Mouse (Mus musculus) MEL (cell line): Measurements from ENCODE around the gene Fgfr3. TPM values are rescaled to one million over a fixed set of nuclear protein-coding genes. Genes with fewer than 3 reads are reported as not detected.

Experiments
- DNase-seq: peaks from one replicate; pipeline ENCODE4 v3.0.0; 2011; ENCODE audit warnings: low read depth, low spot score
- H3K27ac ChIP-seq: 2 replicates; pipeline ENCODE4 v1.5.1; 2012; ENCODE audit warnings: low read depth, mild to moderate bottlenecking, control low read depth, low read length, moderate library complexity; ENCODE audit not compliant: control insufficient read depth
- H3K27me3 ChIP-seq, 2 experiments: fragments of 150-350 bp in 1 of 2; sonication (generic) in 1 of 2; 2 replicates each; pipeline ENCODE4 v1.6.1; 2012; ENCODE audit warnings: low read length in 2 of 2, mild to moderate bottlenecking in 2 of 2, improper control_type of control experiment in 1 of 2, moderate library complexity in 1 of 2; ENCODE audit not compliant: insufficient read depth in 2 of 2, control insufficient read depth in 1 of 2
- H3K36me3 ChIP-seq, 2 experiments: 2 replicates each; pipeline ENCODE4 v1.6.1; 2012 to 2014; ENCODE audit warnings: low read length in 2 of 2, improper control_type of control experiment in 1 of 2, inconsistent platforms in 1 of 2, mild to moderate bottlenecking in 1 of 2; ENCODE audit not compliant: insufficient read depth in 2 of 2, control insufficient read depth in 1 of 2
- H3K4me1 ChIP-seq, 2 experiments: fragments of 150-350 bp in 1 of 2; sonication (generic) in 1 of 2; 2 replicates each; pipeline ENCODE4 v1.6.1; 2012; ENCODE audit warnings: low read length in 2 of 2, improper control_type of control experiment in 1 of 2, mild to moderate bottlenecking in 1 of 2; ENCODE audit not compliant: insufficient read depth in 2 of 2, control insufficient read depth in 1 of 2
- H3K4me3 ChIP-seq, 2 experiments: fragments of 150-350 bp in 1 of 2; sonication (generic) in 1 of 2; 2 replicates each; pipeline ENCODE4 v1.5.1; 2012; ENCODE audit warnings: low read depth in 2 of 2, low read length in 2 of 2, mild to moderate bottlenecking in 2 of 2, moderate library complexity in 2 of 2, control low read depth in 1 of 2, improper control_type of control experiment in 1 of 2; ENCODE audit not compliant: control insufficient read depth in 1 of 2, insufficient read depth in 1 of 2
- H3K79me2 ChIP-seq: 2 replicates; pipeline ENCODE4 v1.6.1; 2012; ENCODE audit warnings: mild to moderate bottlenecking, low read length, moderate library complexity; ENCODE audit not compliant: control insufficient read depth, poor library complexity, insufficient read depth
- H3K9ac ChIP-seq: 2 replicates; pipeline ENCODE4 v1.6.1; 2012; ENCODE audit warnings: low read depth, mild to moderate bottlenecking, control low read depth, low read length, moderate library complexity; ENCODE audit not compliant: control insufficient read depth, poor library complexity, severe bottlenecking
- H3K9me3 ChIP-seq: fragments of 150-350 bp; sonication (generic); replicated peaks from 2 replicates; pipeline ENCODE4 v1.6.1; 2012; ENCODE audit warnings: mild to moderate bottlenecking, low read length, improper control_type of control experiment, moderate library complexity; ENCODE audit not compliant: insufficient read depth
- BHLHE40 ChIP-seq: IDR thresholded peaks from 2 replicates; pipeline ENCODE4 v1.6.1; 2012; ENCODE audit warnings: low read depth, mild to moderate bottlenecking, inconsistent platforms, low read length, improper control_type of control experiment, borderline replicate concordance
- CTCF ChIP-seq, 3 experiments: IDR thresholded peaks in 2 of 3; conservative IDR thresholded peaks in 1 of 3; 2 replicates each; pipeline ENCODE4 v1.5.1; 2011 to 2012; ENCODE audit warnings: low read length in 3 of 3, low read depth in 2 of 3, mild to moderate bottlenecking in 2 of 3, improper control_type of control experiment in 1 of 3, inconsistent platforms in 1 of 3, mixed read lengths in 1 of 3, moderate library complexity in 1 of 3; ENCODE audit not compliant: control insufficient read depth in 1 of 3, insufficient read depth in 1 of 3, poor library complexity in 1 of 3, severe bottlenecking in 1 of 3
- EP300 ChIP-seq, 2 experiments: IDR thresholded peaks; 2 replicates each; pipeline ENCODE4 v1.6.1; 2011; ENCODE audit warnings: improper control_type of control experiment in 2 of 2, low read length in 2 of 2, low read depth in 1 of 2, mild to moderate bottlenecking in 1 of 2
- GABPA ChIP-seq: IDR thresholded peaks from 2 replicates; pipeline ENCODE4 v1.6.1; 2012; ENCODE audit warnings: low read depth, mild to moderate bottlenecking, inconsistent platforms, low read length, improper control_type of control experiment, moderate library complexity
- MAFK ChIP-seq: IDR thresholded peaks from 2 replicates; pipeline ENCODE4 v1.6.1; 2011; ENCODE audit warnings: low read depth, mild to moderate bottlenecking, low read length, improper control_type of control experiment, borderline replicate concordance
- MAZ ChIP-seq: IDR thresholded peaks from 2 replicates; pipeline ENCODE4 v1.6.1; 2012; ENCODE audit warnings: low read depth, mild to moderate bottlenecking, inconsistent platforms, low read length, improper control_type of control experiment
- MEF2A ChIP-seq: IDR thresholded peaks from 2 replicates; pipeline ENCODE4 v1.6.1; 2014; ENCODE audit warnings: low read depth, mild to moderate bottlenecking, inconsistent platforms, low read length, improper control_type of control experiment; ENCODE audit not compliant: poor library complexity, insufficient replicate concordance, severe bottlenecking; ENCODE audit errors: extremely low read depth
- MXI1 ChIP-seq: IDR thresholded peaks from 2 replicates; pipeline ENCODE4 v1.6.1; 2011; ENCODE audit warnings: mild to moderate bottlenecking, low read depth, low read length, improper control_type of control experiment
- MYC ChIP-seq: IDR thresholded peaks from 2 replicates; pipeline ENCODE4 v1.6.1; 2011; ENCODE audit warnings: low read depth, mild to moderate bottlenecking, low read length, improper control_type of control experiment, moderate library complexity
- NELFE ChIP-seq: IDR thresholded peaks from 2 replicates; pipeline ENCODE4 v1.6.1; 2011; ENCODE audit warnings: low read depth, low read length, improper control_type of control experiment
- NRF1 ChIP-seq: IDR thresholded peaks from 2 replicates; pipeline ENCODE4 v1.6.1; 2014; ENCODE audit warnings: low read depth, mild to moderate bottlenecking, inconsistent platforms, low read length, improper control_type of control experiment, moderate library complexity; ENCODE audit not compliant: poor library complexity, insufficient read depth, severe bottlenecking
- POLR2A ChIP-seq, 2 experiments: IDR thresholded peaks; 2 replicates each; pipeline ENCODE4 v1.6.1; 2011 to 2012; ENCODE audit warnings: low read length in 2 of 2, mild to moderate bottlenecking in 2 of 2, control low read depth in 1 of 2, improper control_type of control experiment in 1 of 2, low read depth in 1 of 2, moderate library complexity in 1 of 2; ENCODE audit not compliant: control insufficient read depth in 1 of 2, insufficient read depth in 1 of 2, poor library complexity in 1 of 2
- POLR2AphosphoS2 ChIP-seq: IDR thresholded peaks from 2 replicates; pipeline ENCODE4 v1.6.1; 2011; ENCODE audit warnings: low read length, improper control_type of control experiment
- RAD21 ChIP-seq: IDR thresholded peaks from 2 replicates; pipeline ENCODE4 v1.6.1; 2011; ENCODE audit warnings: mild to moderate bottlenecking, low read depth, low read length, improper control_type of control experiment
- RCOR1 ChIP-seq: IDR thresholded peaks from 2 replicates; pipeline ENCODE4 v1.6.1; 2012; ENCODE audit warnings: low read depth, mild to moderate bottlenecking, inconsistent platforms, low read length, improper control_type of control experiment
- SIN3A ChIP-seq: IDR thresholded peaks from 2 replicates; pipeline ENCODE4 v1.6.1; 2012; ENCODE audit warnings: low read length, improper control_type of control experiment, inconsistent platforms
- SMC3 ChIP-seq: IDR thresholded peaks from 2 replicates; pipeline ENCODE4 v1.6.1; 2011; ENCODE audit warnings: low read depth, low read length, improper control_type of control experiment
- TAL1 ChIP-seq: IDR thresholded peaks from 2 replicates; pipeline ENCODE4 v1.6.1; 2012; ENCODE audit warnings: mild to moderate bottlenecking, inconsistent platforms, low read length, moderate library complexity, mixed read lengths
- TBP ChIP-seq: IDR thresholded peaks from 2 replicates; pipeline ENCODE4 v1.8.0; 2011; ENCODE audit warnings: low read depth, low read length, improper control_type of control experiment
- TCF12 ChIP-seq: IDR thresholded peaks from 2 replicates; pipeline ENCODE4 v1.6.1; 2014; ENCODE audit warnings: low read depth, mild to moderate bottlenecking, inconsistent platforms, low read length, improper control_type of control experiment, moderate library complexity
- UBTF ChIP-seq: IDR thresholded peaks from 2 replicates; pipeline ENCODE4 v1.6.1; 2012; ENCODE audit warnings: low read depth, mild to moderate bottlenecking, inconsistent platforms, low read length, improper control_type of control experiment, moderate library complexity, borderline replicate concordance; ENCODE audit not compliant: insufficient read depth
- USF1 ChIP-seq: IDR thresholded peaks from 2 replicates; pipeline ENCODE4 v1.6.1; 2014; ENCODE audit warnings: low read depth, mild to moderate bottlenecking, inconsistent platforms, low read length, improper control_type of control experiment, moderate library complexity
- ZMIZ1 ChIP-seq: IDR thresholded peaks from 2 replicates; pipeline ENCODE4 v1.6.1; 2012; ENCODE audit warnings: low read depth, mild to moderate bottlenecking, inconsistent platforms, low read length, improper control_type of control experiment, moderate library complexity
- polyA plus RNA-seq, 2 experiments: library from polyadenylated mRNA; stranded (reverse) in 1 of 2; unstranded in 1 of 2; fragments of >175 nt in 1 of 2; fragments of >200 nt in 1 of 2; gene quantifications; 2 replicates each; pipeline versions ENCODE4 v1.2.1 to v1.2.4; 2012; ENCODE audit warnings: low replicate concordance in 2 of 2, low read depth in 1 of 2; ENCODE audit not compliant: insufficient read length in 2 of 2, insufficient read depth in 1 of 2, missing spikeins in 1 of 2
- total RNA-seq: library from RNA; depleted of rRNA; stranded (reverse); fragments of 300-350 nt; gene quantifications from 2 replicates; pipeline ENCODE4 v1.2.3, GENCODE M21; 2012; rRNA removed

Fgfr3 gene
- total RNA-seq (4.8 and 6.0 TPM in 2 replicates), polyA plus RNA-seq (10 to 100 TPM in 1 of 2 experiments, not detected in 1; 10.2 TPM)

GRCm38 (mm10) chr5:33721541-33722265 is at the start of gene Fgfr3:
TSS of gene Fgfr3 (plus strand) at chr5:33721674.
- Histone ChIP-seq H3K9ac (peak within 1 kb of the TSS; percentile 69), H3K27me3 (no peaks in the 10 kb centered on the region), H3K36me3 (peaks cover 0 to 2% of the 10 kb centered on the region in 2 experiments; a peak in 1 of 4 replicates), H3K4me1 (peaks cover 0 to 30% of the 10 kb centered on the region in 2 experiments; a peak in 3 of 4 replicates), H3K27ac (no peak within 1 kb of the TSS), H3K9me3 (no peaks in the 10 kb centered on the region), H3K79me2 (no peaks in the 10 kb centered on the region; the same call in 1 of the 2 replicates), H3K4me3 (peak within 1 kb of the TSS; percentile 59 to 94)
- TF ChIP-seq MXI1 (peak; percentile 54; the same call in 1 of the 2 replicates), EP300 (IDR thresholded peaks at IDR 0.05; ENCODE audit: low read depth in 1 of 2, low read length in 2 of 2) (0 out of 4 replicates have a peak, but pooled peaks of 1 of the 2 experiments have one; percentile 2), TAL1 (no peak), SIN3A (peak; percentile 66), ZMIZ1 (peak; percentile 65), MEF2A (no peak), POLR2A (IDR thresholded peaks at IDR 0.05; ENCODE audit: control insufficient read depth in 1 of 2, insufficient read depth in 1 of 2, low read depth in 1 of 2, low read length in 2 of 2, poor library complexity in 1 of 2) (peak in 1 of 2 experiments; percentile 70; a peak in 1 of 4 replicates), POLR2AphosphoS2 (peak; percentile 37; the same call in 1 of the 2 replicates), NELFE (peak; percentile 73), BHLHE40 (no peak), TCF12 (peak; percentile 50; the same call in 1 of the 2 replicates), NRF1 (0 out of 2 replicates have a peak, but pooled peaks have one; percentile 18), USF1 (0 out of 2 replicates have a peak, but pooled peaks have one; percentile 4), CTCF (IDR thresholded peaks at IDR 0.05 in 2 of 3, conservative IDR thresholded peaks at IDR 0.05 in 1 of 3; ENCODE audit: control insufficient read depth in 1 of 3, insufficient read depth in 1 of 3, low read depth in 2 of 3, low read length in 3 of 3, poor library complexity in 1 of 3, severe bottlenecking in 1 of 3) (no peak), MAZ (peak; percentile 95)
- peak; percentile 86 for DNase-seq

DNA sequence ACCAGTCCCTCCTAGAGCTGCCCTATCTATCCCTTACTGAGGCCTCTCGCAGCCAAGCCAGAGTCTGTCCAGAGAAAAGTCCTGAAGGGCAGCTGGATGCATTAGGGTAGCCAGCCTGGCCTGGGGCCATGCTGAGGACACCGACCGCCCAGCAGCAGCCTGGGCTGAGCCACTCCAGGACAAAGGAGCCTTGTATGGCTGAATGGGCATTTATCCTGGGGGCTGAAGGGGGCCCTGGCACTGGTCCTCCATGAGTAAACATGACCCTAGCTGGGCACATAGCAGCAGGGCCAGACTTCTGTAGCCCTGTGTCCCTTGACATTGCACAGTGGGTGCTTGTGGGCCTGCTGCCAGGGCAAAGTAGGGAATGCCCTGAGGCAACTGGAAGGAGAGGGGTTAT is 47.0 kb upstream of the Fgfr3 start:
- Histone ChIP-seq H3K36me3 (peaks cover 12 to 17% of the 10 kb centered on the region in 2 experiments), H3K27me3 (no peaks in the 10 kb centered on the region), H3K4me3 (no peak overlapping the region), H3K9me3 (no peaks in the 10 kb centered on the region), H3K4me1 (peaks cover 2 to 11% of the 10 kb centered on the region in 2 experiments; a peak in 3 of 4 replicates), H3K79me2 (no peaks in the 10 kb centered on the region), H3K9ac (no peak overlapping the region), H3K27ac (no peak overlapping the region)
- DNase-seq, result no peak
- TF ChIP-seq RAD21 (no peak), RCOR1 (no peak), MAFK (no peak), UBTF (no peak), EP300 (IDR thresholded peaks at IDR 0.05; ENCODE audit: low read depth in 1 of 2, low read length in 2 of 2) (no peak), TBP (no peak), SMC3 (no peak), MXI1 (no peak), MYC (no peak), MEF2A (no peak), POLR2A (IDR thresholded peaks at IDR 0.05; ENCODE audit: control insufficient read depth in 1 of 2, insufficient read depth in 1 of 2, low read depth in 1 of 2, low read length in 2 of 2, poor library complexity in 1 of 2) (no peak; a peak in 1 of 4 replicates), GABPA (no peak)
